Mouse (Mus musculus) CH12.LX (cell line): ENCODE measurements at regions not wholly inside any gene's neighbourhood (a gene's known extent, or its start where the extent isn't known, plus 50 kb on each side); places are given as distances from the start of the nearest gene placed in this dataset.

Experiments used
- DNase-seq: peaks from one replicate; pipeline ENCODE4 v3.0.0-alpha.2; 2013; ENCODE audit errors: extremely low read depth
- H3K27ac ChIP-seq: 2 replicates; pipeline ENCODE4 v1.5.1; 2012; ENCODE audit warnings: low read depth, mild to moderate bottlenecking, control low read depth, moderate library complexity; ENCODE audit not compliant: insufficient read depth
- H3K27me3 ChIP-seq: replicated peaks from 2 replicates; pipeline ENCODE3; 2012; ENCODE audit warnings: inconsistent platforms
- H3K36me3 ChIP-seq, 2 experiments: replicated peaks in 1 of 2; 2 replicates each; pipeline versions ENCODE3 to v1.6.1; 2012; ENCODE audit warnings: inconsistent platforms in 1 of 2, low read length in 1 of 2, mild to moderate bottlenecking in 1 of 2, mixed read lengths in 1 of 2, moderate library complexity in 1 of 2; ENCODE audit not compliant: control insufficient read depth in 1 of 2, insufficient read depth in 1 of 2
- H3K4me1 ChIP-seq, 2 experiments: 2 replicates each; pipeline ENCODE4 v1.6.1; 2012; ENCODE audit warnings: inconsistent platforms in 1 of 2, moderate library complexity in 1 of 2; ENCODE audit not compliant: insufficient read depth in 2 of 2, control insufficient read depth in 1 of 2
- H3K4me2 ChIP-seq: 2 replicates; pipeline ENCODE4 v1.6.1; 2012; ENCODE audit warnings: low read depth, mild to moderate bottlenecking, control low read depth; ENCODE audit not compliant: poor library complexity, insufficient read depth, severe bottlenecking
- H3K4me3 ChIP-seq, 3 experiments: fragments of 150-350 bp in 1 of 3; sonication (generic) in 1 of 3; replicated peaks in 1 of 3; 2 replicates each; pipeline versions ENCODE3 to v1.5.1; 2011 to 2012; ENCODE audit warnings: low read depth in 2 of 3, low read length in 2 of 3, mild to moderate bottlenecking in 2 of 3, moderate library complexity in 2 of 3, control low read depth in 1 of 3, improper control_type of control experiment in 1 of 3, inconsistent platforms in 1 of 3, mixed read lengths in 1 of 3; ENCODE audit not compliant: poor library complexity in 1 of 3
- H3K79me2 ChIP-seq: replicated peaks from 2 replicates; pipeline ENCODE4 v1.6.1; 2012; ENCODE audit warnings: mild to moderate bottlenecking, moderate library complexity; ENCODE audit not compliant: control insufficient read depth, poor library complexity, insufficient read depth, severe bottlenecking; ENCODE audit errors: extremely low read depth
- H3K9ac ChIP-seq: 2 replicates; pipeline ENCODE4 v1.6.1; 2012; ENCODE audit warnings: low read depth, mild to moderate bottlenecking, control low read depth, moderate library complexity; ENCODE audit not compliant: insufficient read depth
- H3K9me3 ChIP-seq: replicated peaks from 2 replicates; pipeline ENCODE3; 2012; ENCODE audit warnings: low read length, inconsistent platforms, mixed read lengths
- BHLHE40 ChIP-seq: IDR thresholded peaks from 2 replicates; pipeline ENCODE4 v1.6.1; 2011; ENCODE audit warnings: mild to moderate bottlenecking, low read depth, low read length, improper control_type of control experiment
- CHD2 ChIP-seq: IDR thresholded peaks from 2 replicates; pipeline ENCODE4 v1.6.1; 2011; ENCODE audit warnings: low read length, improper control_type of control experiment
- E2F4 ChIP-seq: IDR thresholded peaks from 2 replicates; pipeline ENCODE4 v1.6.1; 2011; ENCODE audit warnings: low read depth, low read length, improper control_type of control experiment; ENCODE audit not compliant: insufficient replicate concordance
- ELF1 ChIP-seq: IDR thresholded peaks from 2 replicates; pipeline ENCODE4 v1.6.1; 2014; ENCODE audit warnings: low read depth, mild to moderate bottlenecking, inconsistent platforms, low read length, improper control_type of control experiment
- EP300 ChIP-seq: IDR thresholded peaks from 2 replicates; pipeline ENCODE4 v1.6.1; 2011; ENCODE audit warnings: low read length, improper control_type of control experiment
- GABPA ChIP-seq: IDR thresholded peaks from 2 replicates; pipeline ENCODE4 v1.6.1; 2012; ENCODE audit warnings: low read depth, low read length, improper control_type of control experiment, inconsistent platforms; ENCODE audit not compliant: insufficient replicate concordance
- JUN ChIP-seq: IDR thresholded peaks from 2 replicates; pipeline ENCODE4 v1.6.1; 2011; ENCODE audit warnings: low read depth, mild to moderate bottlenecking, low read length, improper control_type of control experiment, moderate library complexity; ENCODE audit not compliant: insufficient read depth
- KAT2A ChIP-seq: IDR thresholded peaks from 2 replicates; pipeline ENCODE4 v1.6.1; 2012; ENCODE audit warnings: low read length, improper control_type of control experiment, inconsistent platforms; ENCODE audit not compliant: insufficient replicate concordance
- MAFK ChIP-seq: IDR thresholded peaks from 2 replicates; pipeline ENCODE4 v1.6.1; 2011; ENCODE audit warnings: low read length, improper control_type of control experiment; ENCODE audit not compliant: insufficient replicate concordance
- MAZ ChIP-seq: IDR thresholded peaks from 2 replicates; pipeline ENCODE4 v1.6.1; 2012; ENCODE audit warnings: low read depth, mild to moderate bottlenecking, inconsistent platforms, low read length, improper control_type of control experiment, moderate library complexity
- MEF2A ChIP-seq: IDR thresholded peaks from 2 replicates; pipeline ENCODE4 v1.6.1; 2014; ENCODE audit warnings: low read depth, mild to moderate bottlenecking, inconsistent platforms, low read length, improper control_type of control experiment, borderline replicate concordance
- NELFE ChIP-seq: IDR thresholded peaks from 2 replicates; pipeline ENCODE4 v1.6.1; 2011; ENCODE audit warnings: low read depth, low read length, improper control_type of control experiment
- POLR2A ChIP-seq: IDR thresholded peaks from 2 replicates; pipeline ENCODE4 v1.6.1; 2011; ENCODE audit warnings: low read depth, mild to moderate bottlenecking, improper control_type of control experiment, low read length
- RAD21 ChIP-seq: IDR thresholded peaks from 2 replicates; pipeline ENCODE4 v1.6.1; 2011; ENCODE audit warnings: low read depth, mild to moderate bottlenecking, low read length, improper control_type of control experiment, moderate library complexity
- RCOR1 ChIP-seq: conservative IDR thresholded peaks from 2 replicates; pipeline ENCODE4 v1.6.1; 2012; ENCODE audit warnings: low read depth, mild to moderate bottlenecking, inconsistent platforms, low read length, improper control_type of control experiment
- SIN3A ChIP-seq: IDR thresholded peaks from 2 replicates; pipeline ENCODE4 v1.6.1; 2012; ENCODE audit warnings: low read length, improper control_type of control experiment, inconsistent platforms
- SMC3 ChIP-seq: IDR thresholded peaks from 2 replicates; pipeline ENCODE4 v1.6.1; 2011; ENCODE audit warnings: low read depth, low read length, improper control_type of control experiment
- TCF12 ChIP-seq: IDR thresholded peaks from 2 replicates; pipeline ENCODE4 v1.6.1; 2014; ENCODE audit warnings: low read depth, mild to moderate bottlenecking, inconsistent platforms, low read length, improper control_type of control experiment
- UBTF ChIP-seq: IDR thresholded peaks from 2 replicates; pipeline ENCODE4 v1.6.1; 2012; ENCODE audit warnings: low read depth, mild to moderate bottlenecking, inconsistent platforms, low read length, improper control_type of control experiment, moderate library complexity
- USF1 ChIP-seq: IDR thresholded peaks from 2 replicates; pipeline ENCODE4 v1.6.1; 2014; ENCODE audit warnings: low read depth, mild to moderate bottlenecking, inconsistent platforms, low read length, improper control_type of control experiment
- ZC3H11A ChIP-seq: IDR thresholded peaks from 2 replicates; pipeline ENCODE4 v1.6.1; 2012; ENCODE audit warnings: low read depth, mild to moderate bottlenecking, inconsistent platforms, low read length, improper control_type of control experiment
- ZKSCAN1 ChIP-seq: IDR thresholded peaks from 2 replicates; pipeline ENCODE4 v1.6.1; 2012; ENCODE audit warnings: low read depth, inconsistent platforms, low read length, improper control_type of control experiment, borderline replicate concordance
- ZMIZ1 ChIP-seq: IDR thresholded peaks from 2 replicates; pipeline ENCODE4 v1.6.1; 2012; ENCODE audit warnings: low read depth, mild to moderate bottlenecking, inconsistent platforms, low read length, improper control_type of control experiment
- dilution Hi-C: fragments of 300-500 bp; cut with MboI; formaldehyde crosslinking; loops from 2 replicates; pipeline ENCODE4 v1.14.3; 2020; ENCODE audit warnings: low sequenced_read_pairs; ENCODE audit not compliant: extremely low pct_unique_long_range_greater_than_20kb, extremely low pct_ligation_motif_present
- in situ Hi-C: fragments of 300-500 bp; cut with MboI; formaldehyde crosslinking; loops from 3 replicates; pipeline ENCODE4 v1.14.3; 2019; ENCODE audit warnings: low sequenced_read_pairs, low pct_ligation_motif_present, low pct_unique_long_range_greater_than_20kb, mixed read lengths

GRCm38 (mm10) chr2:117512551-117512950 is 169.8 kb upstream of the Rasgrp1 start:
- H3K27ac ChIP-seq = no peak overlapping the region
- TF ChIP-seq ZKSCAN1 (no peak), EP300 (no peak), ZMIZ1 (no peak), UBTF (no peak), JUN (no peak), E2F4 (no peak), MAFK (no peak), BHLHE40 (no peak), MEF2A (no peak)
- no peaks in the 10 kb centered on the region for H3K79me2 ChIP-seq
- H3K36me3 ChIP-seq = no peaks in the 10 kb centered on the region
- H3K9ac ChIP-seq = no peak overlapping the region
- in situ Hi-C loops (no loop called here), dilution Hi-C loops (no loop called here)
- H3K9me3 ChIP-seq = no peaks in the 10 kb centered on the region
- H3K27me3 ChIP-seq = no peaks in the 10 kb centered on the region
- DNase-seq = no peak
- H3K4me3 ChIP-seq = no peak overlapping the region
- peaks cover 0 to 4% of the 10 kb centered on the region in 2 experiments; a peak in 2 of 4 replicates for H3K4me1 ChIP-seq
- no peak overlapping the region for H3K4me2 ChIP-seq

- H3K9ac ChIP-seq = no peak overlapping the region
- dilution Hi-C loops = no loop called here
- H3K4me1 ChIP-seq = no peaks in the 10 kb centered on the region
- no peak for TF ChIP-seq MAZ
- no peak for TF ChIP-seq TCF12
- TF ChIP-seq ZMIZ1 = no peak
- TF ChIP-seq CHD2 = no peak
- TF ChIP-seq POLR2A = no peak
- TF ChIP-seq USF1 = no peak
- TF ChIP-seq BHLHE40 = no peak
- TF ChIP-seq KAT2A = no peak
- TF ChIP-seq, all 38 proteins: peak for 0
- Histone ChIP-seq H3K79me2 (no peaks in the 10 kb centered on the region), H3K9me3 (no peaks in the 10 kb centered on the region), H3K36me3 (no peaks in the 10 kb centered on the region), H3K4me2 (no peak overlapping the region), H3K27ac (no peak overlapping the region), H3K4me3 (no peak overlapping the region), H3K27me3 (no peaks in the 10 kb centered on the region)
- in situ Hi-C loops = no loop called here
- no peak for DNase-seq
Measured at GRCm38 (mm10) chr2:117524437-117524836, 181.6 kb upstream of the Rasgrp1 start.

- Histone ChIP-seq H3K4me1 (no peaks in the 10 kb centered on the region), H3K27me3 (no peaks in the 10 kb centered on the region), H3K4me2 (no peak overlapping the region), H3K9ac (no peak overlapping the region), H3K4me3 (no peak overlapping the region), H3K79me2 (no peaks in the 10 kb centered on the region), H3K27ac (no peak overlapping the region), H3K9me3 (no peaks in the 10 kb centered on the region), H3K36me3 (no peaks in the 10 kb centered on the region)
- in situ Hi-C loops = loop anchor here (25.0 kb wide), 1 partner anchor 573 kb away; the partner anchor contains the start of gene Thbs1
- dilution Hi-C loops = no loop called here
- no peak for DNase-seq
- no peak for TF ChIP-seq NELFE
- no peak for TF ChIP-seq RCOR1
- TF ChIP-seq GABPA = no peak
- no peak for TF ChIP-seq SMC3
- TF ChIP-seq ELF1 = no peak
- no peak for TF ChIP-seq CHD2
- no peak for TF ChIP-seq SIN3A
- no peak for TF ChIP-seq ZC3H11A
- TF ChIP-seq ZMIZ1 = no peak
- no peak for TF ChIP-seq RAD21
Measured at GRCm38 (mm10) chr2:117538865-117539264, 196.1 kb upstream of the Rasgrp1 start.
